Mouse (Mus musculus) left cerebral cortex, postnatal 10 days (tissue): Measurements from ENCODE around the gene Olfr523. TPM values are rescaled to one million over a fixed set of nuclear protein-coding genes. Genes with fewer than 3 reads are reported as not detected.

Experiments used
- DNase-seq, 2 experiments: peaks; one replicate each; pipeline ENCODE4 v3.0.0; 2021 to 2022; ENCODE audit warnings: low spot score in 2 of 2, mixed read lengths in 1 of 2; ENCODE audit errors: extremely low spot score in 1 of 2
- intact Hi-C: fragments of 180-260 bp; cut with DNase I; formaldehyde crosslinking; loops from one replicate; pipeline ENCODE4 v1.15.1; 2025
- total RNA-seq, 2 experiments: library from RNA; stranded (reverse); gene quantifications; 2 replicates each; pipeline ENCODE4 v1.2.3; 2021

Gene Olfr523
- total RNA-seq, 2 experiments from 2014 or later = not detected

GRCm38 (mm10) chr7:140217967-140218366 lies 45.0 kb downstream of the Olfr523 start, which contains the start of gene Cd163l1:
Cd163l1 (plus strand) TSS chr7:140218267.
- DNase-seq = no peak
- intact Hi-C loops = no loop called here

- DNase-seq = no peak
- intact Hi-C loops = no loop called here
Measured at GRCm38 (mm10) chr7:140219268-140219667, 46.3 kb downstream of the Olfr523 start.

- intact Hi-C loops = no loop called here
- no peak for DNase-seq
Measured at GRCm38 (mm10) chr7:140220375-140220774, 47.4 kb downstream of the Olfr523 start.

DNA sequence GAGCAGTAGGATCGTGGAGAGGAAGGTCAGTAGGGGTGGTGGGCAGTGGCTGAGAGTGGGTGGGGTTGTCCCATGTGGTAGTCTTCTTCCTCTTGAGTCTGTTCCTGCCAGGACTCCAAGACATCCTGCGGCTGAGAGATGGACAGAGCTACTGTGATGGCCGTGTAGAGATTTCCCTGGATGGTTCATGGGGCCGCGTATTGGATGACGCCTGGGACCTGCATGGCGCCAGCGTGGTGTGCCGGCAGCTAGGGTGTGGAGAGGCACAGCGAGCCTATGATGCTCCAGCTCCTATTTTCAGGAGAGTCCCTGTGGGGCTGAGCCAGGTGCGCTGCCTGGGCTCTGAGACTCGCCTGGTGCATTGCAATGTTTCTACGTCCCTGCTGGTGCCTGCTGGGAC lies 51.2 kb downstream of the Olfr523 start:
- no peak for DNase-seq
- intact Hi-C loops = no loop called here

Other genes starting within 250 kb of the Olfr523 start
- gene Utf1, start 229.4 kb upstream of the Olfr523 start, total RNA-seq = not detected
- gene 6430531B16Rik, start 194.5 kb upstream of the Olfr523 start, total RNA-seq = under 1 TPM; 0.39 to 0.55 TPM
- under 1 TPM; 0.81 to 0.89 TPM for gene Adam8, start 180.7 kb upstream of the Olfr523 start, total RNA-seq
- 10 to 100 TPM; 23.8 to 26.9 TPM for gene Zfp511, start 136.8 kb upstream of the Olfr523 start, total RNA-seq
- gene Tubgcp2, start 136.5 kb upstream of the Olfr523 start, total RNA-seq = 10 to 100 TPM; 40.9 to 44.2 TPM
- gene Msx3, start 124.1 kb upstream of the Olfr523 start, total RNA-seq = under 1 TPM; 0.22 to 0.47 TPM
- 100 to 1,000 TPM; 222 to 234 TPM for gene Caly, start 90.7 kb upstream of the Olfr523 start, total RNA-seq
- not detected for gene Prap1, start 79.8 kb upstream of the Olfr523 start, total RNA-seq
- gene Fuom, start 70.8 kb upstream of the Olfr523 start, total RNA-seq = 10 to 100 TPM; 22.6 to 30.0 TPM
- gene Paox, start 57.4 kb upstream of the Olfr523 start, total RNA-seq = 1 to 10 TPM; 6.5 to 9.4 TPM
- 10 to 100 TPM; 57.3 to 57.5 TPM for gene Echs1, start 56.7 kb upstream of the Olfr523 start, total RNA-seq
- gene Mtg1, start 35.7 kb upstream of the Olfr523 start, total RNA-seq = 10 to 100 TPM; 21.3 to 29.2 TPM
- gene Sprn, start 18.3 kb upstream of the Olfr523 start, total RNA-seq = 100 to 1,000 TPM; 172 to 178 TPM
- not detected for gene Olfr522, start 8.5 kb upstream of the Olfr523 start, total RNA-seq
- gene Olfr524, start 32.7 kb downstream of the Olfr523 start, total RNA-seq = not detected
- gene Cd163l1, start 45.0 kb downstream of the Olfr523 start, total RNA-seq = under 1 TPM; 0.26 to 0.36 TPM
- under 1 TPM in 1 of 2 experiments, not detected in 1; 0.06 TPM for gene 5830411N06Rik, start 74.1 kb downstream of the Olfr523 start, total RNA-seq
- not detected for gene Olfr525, start 147.6 kb downstream of the Olfr523 start, total RNA-seq
- gene Olfr527, start 160.8 kb downstream of the Olfr523 start, total RNA-seq = not detected
- not detected for gene Olfr60, start 188.5 kb downstream of the Olfr523 start, total RNA-seq
- not detected for gene Olfr530, start 203.1 kb downstream of the Olfr523 start, total RNA-seq
- not detected for gene Olfr531, start 229.7 kb downstream of the Olfr523 start, total RNA-seq
- gene Olfr532, start 248.4 kb downstream of the Olfr523 start, total RNA-seq = not detected